Mouse (Mus musculus) spleen, postnatal 0 days (tissue): Measurements from ENCODE around the gene Isg20l2. TPM values are rescaled to one million over a fixed set of nuclear protein-coding genes. Genes with fewer than 3 reads are reported as not detected.

Source experiments
- polyA plus RNA-seq: library from polyadenylated mRNA; unstranded; fragments of >200 nt; fragmentation: Nextera tagmentation; extraction: Ambion mirVana; gene quantifications from 2 replicates; pipeline ENCODE4 v1.2.1, GENCODE M21; 2015

Gene Isg20l2
- polyA plus RNA-seq, result 31.2 TPM in 2 replicates

DNA sequence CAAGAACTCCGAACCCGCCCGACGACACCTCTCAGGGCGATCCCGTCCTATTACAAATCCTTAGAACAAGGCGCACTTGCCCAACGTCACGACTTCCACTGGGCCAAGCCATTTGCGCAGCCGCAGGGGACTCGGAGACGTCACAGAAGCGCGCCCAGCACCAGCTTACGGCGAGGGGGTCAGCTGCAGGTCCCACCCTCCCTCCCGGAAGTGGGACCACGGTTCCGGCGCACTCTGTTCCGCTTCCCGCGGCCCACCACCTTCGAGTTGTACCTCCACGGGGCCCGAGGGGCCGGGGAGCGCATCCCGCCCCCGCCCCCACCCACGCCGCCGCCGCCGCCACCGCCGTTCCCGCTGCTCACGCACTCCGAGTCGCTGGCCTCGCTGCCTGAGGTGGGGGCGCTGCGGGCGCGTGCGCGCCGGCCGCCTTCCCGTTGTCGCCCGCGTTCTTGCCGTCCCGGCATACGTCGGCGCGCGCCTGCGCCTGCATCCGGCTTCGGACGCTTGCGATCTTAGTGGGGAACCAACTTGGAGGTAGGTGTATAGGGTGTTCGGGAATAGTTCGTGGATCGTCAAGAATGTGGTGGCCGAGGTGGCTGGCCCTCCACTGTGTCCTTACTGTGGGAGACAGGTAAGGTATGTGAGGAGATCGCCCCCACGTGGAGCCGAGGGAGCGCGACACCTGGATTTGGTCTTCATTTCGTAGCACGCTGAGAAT lies at the start of gene Isg20l2, which contains the start of gene Rrnad1:
Gene Isg20l2, plus strand, starts transcription at position 237 of the 718 bp plus-strand sequence.
Gene Rrnad1, minus strand, starts transcription at position 640 of the 718 bp plus-strand sequence.

DNA sequence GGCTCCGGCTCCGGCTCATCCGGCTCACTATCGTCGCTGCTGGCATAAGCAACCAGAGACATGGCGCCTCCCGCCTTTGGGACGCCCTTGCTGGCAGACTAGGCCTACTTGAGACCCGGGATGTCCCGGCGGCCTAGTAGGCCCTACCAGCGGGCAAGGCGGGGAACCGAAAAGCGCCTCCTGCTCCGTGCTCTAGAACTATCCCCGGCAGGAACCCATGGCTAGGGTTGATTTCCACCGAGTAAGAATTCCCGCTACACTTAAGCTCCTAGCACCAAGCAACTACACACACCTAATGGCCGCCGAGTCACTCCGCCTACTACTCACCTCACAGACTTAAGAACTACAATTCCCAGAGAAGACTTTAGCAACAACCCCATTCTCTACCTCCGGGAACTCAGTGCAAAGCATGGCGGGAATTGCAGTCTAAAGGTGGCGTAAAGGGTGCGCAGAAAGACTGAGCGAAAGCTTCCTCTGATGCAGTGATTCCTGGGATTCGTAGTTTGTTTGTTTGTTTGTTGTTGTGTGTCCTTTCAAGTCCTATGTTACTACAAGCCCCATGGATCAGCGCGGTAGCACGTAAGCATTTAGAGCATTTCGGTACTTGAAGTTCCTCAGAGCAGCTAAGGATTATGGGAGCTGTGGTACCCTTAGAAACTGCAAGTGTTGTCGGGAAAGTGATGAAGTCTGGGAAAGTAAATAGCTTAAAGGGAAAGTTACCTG lies 44.7 kb upstream of the Isg20l2 start, which contains the start of gene Prcc:
Gene Prcc, minus strand, starts transcription at position 328 of the 723 bp plus-strand sequence.

DNA sequence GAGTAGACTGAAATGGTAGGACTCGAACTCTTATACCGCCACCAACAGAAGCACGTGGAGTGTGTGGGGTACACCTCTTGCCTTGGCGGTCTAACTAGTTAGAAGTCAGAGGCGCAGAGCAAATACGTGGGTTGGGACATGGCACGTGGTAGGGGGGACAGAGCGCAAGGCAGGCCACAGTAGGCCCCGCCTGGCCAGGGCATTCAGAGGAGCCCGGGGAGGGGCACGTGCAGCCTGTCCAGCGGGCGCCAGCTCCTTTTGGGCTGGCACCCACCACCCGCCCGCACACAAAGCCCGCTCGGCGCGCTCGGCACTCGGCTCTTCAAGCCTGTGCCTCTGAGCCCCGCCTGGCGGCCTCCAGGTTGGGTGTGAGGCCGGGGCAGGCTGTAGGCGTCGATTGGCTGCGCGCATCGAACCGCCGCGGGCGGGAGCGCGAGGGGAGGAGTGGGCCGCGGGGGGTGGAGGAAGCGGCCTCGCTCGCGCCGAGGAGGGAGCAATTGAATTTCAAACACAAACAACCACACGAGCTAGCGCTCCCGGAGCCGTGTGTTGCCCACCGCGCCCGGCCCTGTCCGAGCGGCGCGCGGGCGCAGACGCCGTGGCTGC lies 24.1 kb upstream of the Isg20l2 start, which contains the start of gene Hdgf:
Gene Hdgf, plus strand, starts transcription at position 442 of the 606 bp plus-strand sequence.

DNA sequence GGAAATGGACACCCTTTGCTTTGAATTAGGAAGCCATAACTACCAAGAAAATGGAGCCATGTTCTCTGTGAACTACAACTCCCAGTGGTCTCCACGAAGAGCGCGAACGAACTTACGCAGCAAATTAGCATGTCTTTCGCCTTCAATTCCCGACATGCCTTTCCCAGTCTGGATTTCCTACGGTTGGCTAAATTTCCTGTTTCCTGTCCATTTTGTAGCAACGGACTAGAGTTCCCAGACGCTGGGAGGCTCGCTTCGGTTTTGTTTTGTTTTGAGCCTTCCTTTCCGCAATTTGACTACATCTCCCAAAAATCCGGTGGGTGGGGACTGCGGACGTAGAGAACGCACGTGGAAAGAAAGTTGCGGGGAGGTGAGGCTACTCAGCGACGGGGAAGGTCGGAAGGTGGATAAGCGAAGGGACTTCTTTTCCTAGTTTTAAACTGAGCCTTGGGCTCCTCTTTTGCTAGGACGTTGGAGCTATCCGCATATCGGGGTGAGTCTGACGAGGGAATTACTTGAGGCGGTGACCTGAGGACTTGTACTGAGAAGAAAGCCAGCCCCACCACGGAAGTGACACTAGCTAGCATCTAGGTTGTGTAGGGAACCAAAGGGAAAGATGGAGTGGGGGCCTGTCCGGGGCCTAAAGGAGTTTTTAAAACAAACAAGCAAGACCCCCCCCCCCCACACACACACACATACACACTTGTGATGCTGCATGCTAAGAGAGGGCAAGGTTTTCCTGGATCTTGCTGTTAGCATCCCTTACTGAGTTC lies 10.6 kb upstream of the Isg20l2 start, which contains the start of gene Mrpl24:
Gene Mrpl24, plus strand, starts transcription at position 171 of the 773 bp plus-strand sequence.

DNA sequence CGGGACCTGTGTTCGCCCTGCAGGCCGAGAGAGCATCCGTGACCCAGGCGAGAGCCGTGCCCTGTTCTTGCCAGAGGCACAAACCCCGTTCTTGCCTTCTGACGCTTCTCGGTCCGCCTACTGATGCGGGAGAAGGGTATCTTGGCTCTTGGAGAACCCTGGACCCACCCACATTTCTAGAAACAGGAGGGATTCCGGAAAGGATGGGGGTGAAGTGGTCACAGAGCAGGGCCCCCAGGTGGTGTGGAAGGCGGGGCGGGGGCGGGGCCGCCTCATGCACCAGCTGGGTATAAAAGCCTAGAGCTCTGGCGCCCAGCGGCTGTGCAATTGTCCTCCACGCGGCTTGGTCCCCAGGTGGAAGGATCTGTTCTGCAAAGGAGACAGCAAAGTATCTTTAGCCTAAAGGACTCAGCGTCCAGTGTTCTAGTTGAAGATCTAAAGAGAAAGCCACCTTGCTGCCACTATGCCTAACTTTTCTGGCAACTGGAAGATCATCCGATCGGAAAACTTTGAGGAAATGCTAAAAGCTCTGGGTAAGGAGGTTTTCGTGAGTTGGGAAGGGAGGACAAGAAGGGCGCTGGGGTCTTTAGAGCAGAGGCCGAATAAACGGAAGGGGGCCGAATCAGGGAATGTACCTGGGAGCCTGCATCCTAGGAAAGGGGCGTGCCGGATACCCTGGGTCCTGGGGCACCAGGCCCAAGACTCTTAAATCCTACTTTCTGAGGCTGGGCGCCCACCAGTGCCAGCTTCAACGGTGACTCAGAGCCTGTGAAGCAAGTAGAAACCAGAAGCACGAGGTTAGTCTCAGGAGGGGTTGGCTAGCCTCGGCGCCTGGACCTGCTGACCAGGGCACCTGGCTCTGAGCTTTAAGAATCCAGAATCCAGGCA lies 18.5 kb downstream of the Isg20l2 start, which contains the start of gene Crabp2:
Gene Crabp2, plus strand, starts transcription at position 289 of the 888 bp plus-strand sequence.

DNA sequence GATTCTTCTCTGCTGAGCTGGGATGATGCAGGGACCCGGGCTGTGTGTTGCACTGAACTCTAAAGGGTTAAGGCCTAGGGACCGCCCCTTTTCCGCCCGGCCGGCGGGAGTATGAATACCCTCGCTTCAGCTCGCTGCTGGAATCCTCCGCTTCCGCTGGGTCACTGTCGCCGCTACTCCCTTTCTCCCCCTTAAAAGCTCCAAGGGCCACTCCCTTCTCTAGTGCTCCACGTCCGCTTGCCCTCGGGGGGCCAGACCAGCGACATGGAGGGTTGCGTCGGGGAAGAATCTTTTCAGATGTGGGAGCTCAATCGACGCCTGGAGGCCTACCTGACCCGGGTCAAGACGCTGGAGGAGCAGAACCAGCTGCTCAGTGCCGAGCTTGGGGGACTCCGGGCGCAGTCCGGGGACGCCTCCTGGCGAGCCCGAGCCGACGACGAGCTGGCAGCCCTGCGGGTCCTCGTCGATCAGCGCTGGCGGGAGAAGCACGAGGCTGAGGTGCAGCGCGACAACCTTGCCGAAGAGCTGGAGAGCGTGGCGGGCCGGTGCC lies 40.9 kb downstream of the Isg20l2 start, which contains the start of gene Nes:
Gene Nes, plus strand, starts transcription at position 140 of the 550 bp plus-strand sequence.

Other genes with a start within 250 kb of the Isg20l2 start
- gene Lrrc71, start 181.7 kb upstream of the Isg20l2 start, polyA plus RNA-seq, result 0.17 and 0.23 TPM in 2 replicates
- gene Ntrk1, start 135.2 kb upstream of the Isg20l2 start, polyA plus RNA-seq, result 0.06 and 0.18 TPM in 2 replicates
- not detected in 2 replicates for gene Insrr, start 133.4 kb upstream of the Isg20l2 start, polyA plus RNA-seq
- 10.1 and 11.7 TPM in 2 replicates for gene Pear1, start 106.0 kb upstream of the Isg20l2 start, polyA plus RNA-seq
- 0.79 and 1.2 TPM in 2 replicates for gene Sh2d2a, start 83.6 kb upstream of the Isg20l2 start, polyA plus RNA-seq
- gene Prcc, start 44.7 kb upstream of the Isg20l2 start, polyA plus RNA-seq, result 9.0 and 10.1 TPM in 2 replicates
- gene Hdgf, start 24.0 kb upstream of the Isg20l2 start, polyA plus RNA-seq, result 277 and 306 TPM in 2 replicates
- 55.8 and 56.3 TPM in 2 replicates for gene Mrpl24, start 10.8 kb upstream of the Isg20l2 start, polyA plus RNA-seq
- 8.6 and 9.3 TPM in 2 replicates for gene Rrnad1, start 403 bp downstream of the Isg20l2 start, polyA plus RNA-seq
- gene Crabp2, start 18.4 kb downstream of the Isg20l2 start, polyA plus RNA-seq, result 0.13 and 0.23 TPM in 2 replicates
- gene Nes, start 40.8 kb downstream of the Isg20l2 start, polyA plus RNA-seq, result 3.8 and 4.2 TPM in 2 replicates
- gene Bcan, start 69.9 kb downstream of the Isg20l2 start, polyA plus RNA-seq, result 0.04 TPM in 1 of 2 replicates, not detected in the other
- not detected in 2 replicates for gene Hapln2, start 97.3 kb downstream of the Isg20l2 start, polyA plus RNA-seq
- gene Gpatch4, start 112.8 kb downstream of the Isg20l2 start, polyA plus RNA-seq, result 24.4 and 25.0 TPM in 2 replicates
- gene Naxe, start 128.2 kb downstream of the Isg20l2 start, polyA plus RNA-seq, result 54.5 and 63.5 TPM in 2 replicates
- not detected in 2 replicates for gene Ttc24, start 148.0 kb downstream of the Isg20l2 start, polyA plus RNA-seq
- gene Iqgap3, start 151.7 kb downstream of the Isg20l2 start, polyA plus RNA-seq, result 8.6 and 9.2 TPM in 2 replicates
- 11.0 and 13.3 TPM in 2 replicates for gene Mef2d, start 212.1 kb downstream of the Isg20l2 start, polyA plus RNA-seq